Mouse (Mus musculus) bone marrow, adult 2 months (tissue): ENCODE measurements at regions not wholly inside any gene's neighbourhood (a gene's known extent, or its start where the extent isn't known, plus 50 kb on each side); places are given as distances from the start of the nearest gene placed in this dataset.

Source experiments
- H3K27ac ChIP-seq: fragments of 200-500 bp; 2 replicates; pipeline ENCODE4 v1.5.1; 2012; ENCODE audit warnings: low read depth, mild to moderate bottlenecking, control low read depth, inconsistent platforms, low read length; ENCODE audit not compliant: control insufficient read depth, poor library complexity, insufficient read depth
- H3K4me1 ChIP-seq: fragments of 200-500 bp; 2 replicates; pipeline ENCODE4 v1.6.1; 2011; ENCODE audit warnings: low read length; ENCODE audit not compliant: control insufficient read depth, insufficient read depth
- H3K4me3 ChIP-seq: fragments of 200-500 bp; replicated peaks from 2 replicates; pipeline ENCODE3; 2011; ENCODE audit warnings: mild to moderate bottlenecking, low read depth, low read length, control low read depth; ENCODE audit not compliant: control insufficient read depth
- CTCF ChIP-seq: fragments of 200-500 bp; IDR thresholded peaks from 2 replicates; pipeline ENCODE4 v1.5.1; 2011; ENCODE audit warnings: low read length, control low read depth; ENCODE audit not compliant: control insufficient read depth, insufficient read depth
- POLR2A ChIP-seq: fragments of 200-500 bp; IDR thresholded peaks from 2 replicates; pipeline ENCODE4 v1.6.1; 2011; ENCODE audit warnings: low read depth, mild to moderate bottlenecking, control low read depth, low read length, borderline replicate concordance; ENCODE audit not compliant: control insufficient read depth
- WGBS: fragments of 180-500 bp; shearing (Covaris S2); methylation state at CpG from one replicate; pipeline ENCODE4 v1.1.7; 2018; 5-methylcytosine and 5-hydroxymethylcytosine counted together

GRCm38 (mm10) chr6:117613656-117614350 is 227.2 kb upstream of the Zfp637 start:
- Histone ChIP-seq H3K4me1 (no peaks in the 10 kb centered on the region), H3K4me3 (no peak overlapping the region), H3K27ac (no peak overlapping the region)
- WGBS: 73% methylated on average over 11 of the region's 11 CpGs
- TF ChIP-seq POLR2A (no peak), CTCF (no peak)

- WGBS: 81% methylated on average over 6 of the region's 6 CpGs
- H3K4me3 ChIP-seq: no peak overlapping the region
- no peak overlapping the region for H3K27ac ChIP-seq
- no peak for TF ChIP-seq POLR2A
- no peak for TF ChIP-seq CTCF
- no peaks in the 10 kb centered on the region for H3K4me1 ChIP-seq
These were observed 226.6 kb upstream of the Zfp637 start for GRCm38 (mm10) chr6:117614386-117614785.

- Histone ChIP-seq H3K27ac (no peak overlapping the region), H3K4me1 (no peaks in the 10 kb centered on the region), H3K4me3 (no peak overlapping the region)
- WGBS: 84% methylated on average over 6 of the region's 6 CpGs
- TF ChIP-seq POLR2A: no peak
- TF ChIP-seq CTCF: no peak
These were observed 223.8 kb upstream of the Zfp637 start for GRCm38 (mm10) chr6:117617168-117617567.

GRCm38 (mm10) chr6:117617951-117618350 is 223.0 kb upstream of the Zfp637 start:
- 70% methylated on average over 4 of the region's 4 CpGs for WGBS
- Histone ChIP-seq H3K4me1 (no peaks in the 10 kb centered on the region), H3K27ac (no peak overlapping the region), H3K4me3 (no peak overlapping the region)
- TF ChIP-seq POLR2A (no peak), CTCF (no peak)

GRCm38 (mm10) chr6:117619606-117620005 is 221.4 kb upstream of the Zfp637 start:
- no peak overlapping the region for H3K27ac ChIP-seq
- WGBS: 45% methylated on average over 2 of the region's 2 CpGs
- no peak for TF ChIP-seq CTCF
- TF ChIP-seq POLR2A: no peak
- H3K4me1 ChIP-seq: no peaks in the 10 kb centered on the region
- no peak overlapping the region for H3K4me3 ChIP-seq

GRCm38 (mm10) chr6:117622446-117622845 is 218.5 kb upstream of the Zfp637 start:
- H3K4me1 ChIP-seq: no peaks in the 10 kb centered on the region
- 71% methylated on average over 6 of the region's 6 CpGs for WGBS
- TF ChIP-seq CTCF (no peak), POLR2A (no peak)
- H3K27ac ChIP-seq: no peak overlapping the region
- no peak overlapping the region for H3K4me3 ChIP-seq

GRCm38 (mm10) chr6:117622946-117623345 is 218.0 kb upstream of the Zfp637 start:
- Histone ChIP-seq H3K4me3 (no peak overlapping the region), H3K4me1 (no peaks in the 10 kb centered on the region), H3K27ac (no peak overlapping the region)
- no peak for TF ChIP-seq CTCF
- TF ChIP-seq POLR2A: no peak

GRCm38 (mm10) chr6:117625716-117626115 is 215.3 kb upstream of the Zfp637 start:
- H3K4me3 ChIP-seq: no peak overlapping the region
- no peak overlapping the region for H3K27ac ChIP-seq
- TF ChIP-seq CTCF (no peak), POLR2A (no peak)
- no peaks in the 10 kb centered on the region for H3K4me1 ChIP-seq
- WGBS: 59% methylated on average over 5 of the region's 5 CpGs

GRCm38 (mm10) chr6:117627461-117627860 is 213.5 kb upstream of the Zfp637 start:
- H3K4me3 ChIP-seq: no peak overlapping the region
- H3K4me1 ChIP-seq: no peaks in the 10 kb centered on the region
- no peak for TF ChIP-seq POLR2A
- TF ChIP-seq CTCF: no peak
- 57% methylated on average over 3 of the region's 3 CpGs for WGBS
- no peak overlapping the region for H3K27ac ChIP-seq
